Mouse (Mus musculus) midbrain, embryonic 10.5 days (tissue): ENCODE results near the gene Zfp933. TPM values are rescaled to one million over a fixed set of nuclear protein-coding genes. Genes with fewer than 3 reads are reported as not detected.
"Not testable (repeated sequence)": the region's sequence is repeated elsewhere in the genome, so short reads cannot be mapped to it uniquely, and the experiment has no call there.

ENCODE experiments used
- DNase-seq: peaks from one replicate; pipeline ENCODE4 v3.0.0-alpha.2; 2017; ENCODE audit warnings: low spot score
- H3K27ac ChIP-seq: fragments of 300-500 bp; sonication (generic); replicated peaks from 2 replicates; pipeline ENCODE4 v1.5.1; 2016; ENCODE audit warnings: mild to moderate bottlenecking
- H3K27me3 ChIP-seq: fragments of 300-500 bp; sonication (generic); 2 replicates; pipeline ENCODE4 v1.6.1; 2016; ENCODE audit warnings: low read depth, mild to moderate bottlenecking; ENCODE audit not compliant: poor library complexity, severe bottlenecking
- H3K36me3 ChIP-seq: fragments of 300-500 bp; sonication (generic); 2 replicates; pipeline ENCODE4 v1.6.1; 2016; ENCODE audit warnings: mild to moderate bottlenecking, moderate library complexity
- H3K4me1 ChIP-seq: fragments of 300-500 bp; sonication (generic); 2 replicates; pipeline ENCODE4 v1.6.1; 2016
- H3K4me3 ChIP-seq: fragments of 300-500 bp; sonication (generic); 2 replicates; pipeline ENCODE4 v1.5.1; 2016; ENCODE audit warnings: mild to moderate bottlenecking, moderate library complexity
- H3K9me3 ChIP-seq: fragments of 300-500 bp; sonication (generic); replicated peaks from 2 replicates; pipeline ENCODE4 v1.6.1; 2016; ENCODE audit warnings: mild to moderate bottlenecking
- WGBS: fragments of 180-500 bp; shearing (Covaris S2); methylation state at CpG from one replicate; pipeline ENCODE4 v1.1.7; 2016; 5-methylcytosine and 5-hydroxymethylcytosine counted together
- polyA plus RNA-seq: library from polyadenylated mRNA; unstranded; fragments of >200 nt; fragmentation: Nextera tagmentation; extraction: Ambion mirVana; gene quantifications from 2 replicates; pipeline ENCODE4 v1.2.1, GENCODE M21; 2016

Zfp933 gene
- polyA plus RNA-seq, 1 experiment from 2014 or later: 5.9 TPM

GRCm38 (mm10) chr4:147878537-147878936 lies 30.4 kb upstream of the Zfp933 start:
- H3K4me1 ChIP-seq: 0 out of 2 replicates have a peak, but pooled peaks cover 4% of the 10 kb centered on the region
- 91% methylated on average over 9 of the region's 9 CpGs for WGBS
- H3K27me3 ChIP-seq: no peaks in the 10 kb centered on the region
- H3K4me3 ChIP-seq: no peak overlapping the region
- H3K27ac ChIP-seq: no peak overlapping the region
- no peaks in the 10 kb centered on the region for H3K9me3 ChIP-seq
- peaks cover 99% of the 10 kb centered on the region for H3K36me3 ChIP-seq
- no peak for DNase-seq

- H3K4me1 ChIP-seq: 0 out of 2 replicates have a peak, but pooled peaks cover 4% of the 10 kb centered on the region
- 96% methylated on average over 4 of the region's 4 CpGs for WGBS
- peaks cover 99% of the 10 kb centered on the region for H3K36me3 ChIP-seq
- H3K4me3 ChIP-seq: no peak overlapping the region
- no peaks in the 10 kb centered on the region for H3K27me3 ChIP-seq
- H3K9me3 ChIP-seq: 0 out of 2 replicates have a peak, but pooled peaks cover 4% of the 10 kb centered on the region
- H3K27ac ChIP-seq: no peak overlapping the region
- no peak for DNase-seq
Observed at GRCm38 (mm10) chr4:147875852-147876575, 27.8 kb upstream of the Zfp933 start.

DNA sequence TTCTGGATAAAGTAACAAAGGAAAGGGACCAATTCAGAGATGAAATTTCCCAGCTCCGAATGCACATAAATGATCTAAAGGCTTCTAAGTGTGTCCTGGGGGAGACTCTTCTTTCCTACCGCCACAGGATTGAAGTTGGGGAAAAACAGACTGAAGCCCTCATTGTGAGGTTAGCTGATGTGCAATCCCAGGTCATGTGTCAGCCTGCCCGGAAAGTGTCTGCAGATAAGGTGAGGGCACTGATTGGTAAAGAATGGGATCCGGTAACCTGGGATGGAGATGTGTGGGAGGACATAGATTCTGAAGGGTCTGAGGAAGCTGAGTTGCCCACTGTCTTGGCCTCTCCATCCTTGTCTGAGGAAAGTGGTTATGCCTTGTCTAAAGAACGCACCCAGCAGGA lies 21.1 kb upstream of the Zfp933 start:
- peak; percentile 23 for DNase-seq
- Histone ChIP-seq H3K27me3 (no peaks in the 10 kb centered on the region), H3K27ac (peak overlapping the region; percentile 87), H3K9me3 (0 out of 2 replicates have a peak, but pooled peaks cover 5% of the 10 kb centered on the region), H3K36me3 (peaks cover 66% of the 10 kb centered on the region), H3K4me1 (peaks cover 28% of the 10 kb centered on the region), H3K4me3 (peak overlapping the region; percentile 95)
- WGBS: 12% methylated on average over 5 of the region's 5 CpGs

- Histone ChIP-seq H3K9me3 (0 out of 2 replicates have a peak, but pooled peaks cover 5% of the 10 kb centered on the region), H3K4me1 (peaks cover 28% of the 10 kb centered on the region), H3K27me3 (no peaks in the 10 kb centered on the region), H3K36me3 (peaks cover 66% of the 10 kb centered on the region), H3K4me3 (peak within 1 kb of the TSS; percentile 95), H3K27ac (peak within 1 kb of the TSS; percentile 93)
- DNase-seq: peak; percentile 96
- 0% methylated on average over 30 of the region's 30 CpGs for WGBS
Observed at GRCm38 (mm10) chr4:147868450-147869031, 20.4 kb upstream of the Zfp933 start, which contains the start of the genes Miip and Fv1. Miip (minus strand) TSS chr4:147868816. Fv1 (plus strand) TSS chr4:147868979.

DNA sequence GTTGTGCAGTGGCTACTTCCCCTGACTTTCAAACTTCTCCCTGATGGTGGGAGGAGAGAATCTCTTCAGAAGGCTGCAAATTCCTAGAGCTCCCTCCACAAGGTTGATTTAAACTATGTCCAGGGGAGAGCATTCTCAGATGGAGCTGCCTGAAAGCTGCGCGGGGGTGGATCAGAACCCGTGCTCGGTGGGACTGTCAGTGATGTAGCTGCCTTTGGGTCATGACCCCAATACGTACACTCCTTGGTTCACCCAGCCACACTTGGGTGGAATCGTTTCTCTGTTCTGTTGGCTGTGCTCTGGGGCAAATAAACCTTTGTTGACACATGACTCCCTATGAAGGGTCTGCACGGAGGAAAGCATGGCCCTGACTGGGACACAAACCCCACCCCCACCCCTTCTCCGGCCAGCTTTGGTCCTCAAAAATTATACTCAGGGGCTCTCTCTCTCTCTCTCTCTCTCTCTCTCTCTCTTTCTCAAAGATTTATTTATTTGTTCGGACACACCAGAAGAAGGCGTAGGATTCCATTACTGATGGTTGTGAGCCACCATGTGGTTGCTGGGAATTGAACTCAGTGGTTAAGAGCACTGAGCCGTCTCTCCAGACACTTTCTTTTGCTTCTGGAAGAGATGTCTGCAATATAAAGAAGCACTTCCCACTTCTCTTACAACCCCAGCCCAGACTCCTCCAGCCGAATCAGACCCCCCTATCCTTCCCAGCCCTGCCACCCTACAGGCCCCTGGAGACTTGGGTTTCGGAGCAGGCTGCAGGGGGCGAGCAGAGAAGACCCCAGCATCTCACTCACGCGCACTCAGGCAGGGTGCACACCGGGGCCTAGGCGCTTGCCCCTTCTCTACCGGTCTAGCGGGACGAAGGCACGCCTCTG lies 19.6 kb upstream of the Zfp933 start:
- Histone ChIP-seq H3K27ac (peak overlapping the region; percentile 93), H3K4me1 (peaks cover 28% of the 10 kb centered on the region), H3K9me3 (0 out of 2 replicates have a peak, but pooled peaks cover 5% of the 10 kb centered on the region), H3K27me3 (no peaks in the 10 kb centered on the region), H3K36me3 (peaks cover 66% of the 10 kb centered on the region), H3K4me3 (peak overlapping the region; percentile 95)
- WGBS: 12% methylated on average over 22 of the region's 22 CpGs
- DNase-seq: no peak

GRCm38 (mm10) chr4:147866793-147867192 lies 18.6 kb upstream of the Zfp933 start:
- Histone ChIP-seq H3K36me3 (peaks cover 66% of the 10 kb centered on the region), H3K4me3 (peak overlapping the region; percentile 95), H3K4me1 (peaks cover 28% of the 10 kb centered on the region)
- not testable (repeated sequence) for H3K9me3 ChIP-seq, DNase-seq, H3K27me3 ChIP-seq, H3K27ac ChIP-seq
- 58% methylated on average over 3 of the region's 3 CpGs for WGBS

GRCm38 (mm10) chr4:147866056-147866455 lies 17.9 kb upstream of the Zfp933 start:
- no peak overlapping the region for H3K27ac ChIP-seq
- peaks cover 28% of the 10 kb centered on the region for H3K4me1 ChIP-seq
- no peak overlapping the region for H3K4me3 ChIP-seq
- no peaks in the 10 kb centered on the region for H3K27me3 ChIP-seq
- 0 out of 2 replicates have a peak, but pooled peaks cover under 1% of the 10 kb centered on the region for H3K9me3 ChIP-seq
- 95% methylated on average over 9 of the region's 9 CpGs for WGBS
- peaks cover 66% of the 10 kb centered on the region for H3K36me3 ChIP-seq
- DNase-seq: no peak

GRCm38 (mm10) chr4:147865651-147866050 lies 17.5 kb upstream of the Zfp933 start:
- H3K4me1 ChIP-seq: peaks cover 28% of the 10 kb centered on the region
- H3K27ac ChIP-seq: no peak overlapping the region
- DNase-seq: no peak
- H3K36me3 ChIP-seq: peaks cover 66% of the 10 kb centered on the region
- no peaks in the 10 kb centered on the region for H3K9me3 ChIP-seq
- 94% methylated on average over 6 of the region's 6 CpGs for WGBS
- no peak overlapping the region for H3K4me3 ChIP-seq
- no peaks in the 10 kb centered on the region for H3K27me3 ChIP-seq

GRCm38 (mm10) chr4:147862051-147862450 lies 13.9 kb upstream of the Zfp933 start:
- Histone ChIP-seq H3K4me1 (peaks cover 4% of the 10 kb centered on the region), H3K4me3 (no peak overlapping the region), H3K36me3 (peaks cover 69% of the 10 kb centered on the region), H3K27ac (no peak overlapping the region), H3K9me3 (no peaks in the 10 kb centered on the region), H3K27me3 (no peaks in the 10 kb centered on the region)
- no peak for DNase-seq
- WGBS: 88% methylated on average over 3 of the region's 3 CpGs

- 86% methylated on average over 2 of the region's 2 CpGs for whole genome bisulfite sequencing
- H3K27me3 ChIP-seq: no peaks in the 10 kb centered on the region
- no peak for DNase-seq
- H3K27ac ChIP-seq: no peak overlapping the region
- peaks cover 14% of the 10 kb centered on the region for H3K4me1 ChIP-seq
- H3K36me3 ChIP-seq: peaks cover 4% of the 10 kb centered on the region
- H3K4me3 ChIP-seq: no peak overlapping the region
- no peaks in the 10 kb centered on the region for H3K9me3 ChIP-seq
Observed at GRCm38 (mm10) chr4:147850776-147851175, 2.6 kb upstream of the Zfp933 start.

DNA sequence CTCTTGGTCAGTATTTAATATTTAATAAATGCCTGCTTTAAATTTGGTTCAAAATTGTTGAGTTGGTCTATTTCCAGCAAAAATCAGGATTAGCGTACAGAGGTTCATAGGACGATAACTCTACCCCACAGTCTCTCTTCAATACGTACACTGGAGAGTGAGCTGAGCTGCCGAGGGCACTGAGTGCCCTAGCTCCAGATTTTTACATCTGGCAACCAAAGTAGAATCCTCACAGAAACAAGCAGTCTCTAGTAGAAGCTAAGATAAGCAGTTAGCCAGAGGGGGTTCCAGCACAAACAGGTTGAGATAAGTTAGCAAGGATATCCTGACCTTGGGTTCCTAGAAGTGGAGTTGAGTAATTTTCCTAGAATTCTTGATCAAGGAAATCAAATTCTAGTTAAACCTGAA lies 422 bp upstream of the Zfp933 start:
- Histone ChIP-seq H3K27me3 (no peaks in the 10 kb centered on the region), H3K4me3 (peak overlapping the region; percentile 85), H3K4me1 (peaks cover 14% of the 10 kb centered on the region), H3K9me3 (peaks cover 5% of the 10 kb centered on the region; the same call in 1 of the 2 replicates), H3K27ac (peak overlapping the region; percentile 83), H3K36me3 (peaks cover 20% of the 10 kb centered on the region)
- no peak for DNase-seq
- 8% methylated on average over 4 of the region's 4 CpGs for WGBS

DNA sequence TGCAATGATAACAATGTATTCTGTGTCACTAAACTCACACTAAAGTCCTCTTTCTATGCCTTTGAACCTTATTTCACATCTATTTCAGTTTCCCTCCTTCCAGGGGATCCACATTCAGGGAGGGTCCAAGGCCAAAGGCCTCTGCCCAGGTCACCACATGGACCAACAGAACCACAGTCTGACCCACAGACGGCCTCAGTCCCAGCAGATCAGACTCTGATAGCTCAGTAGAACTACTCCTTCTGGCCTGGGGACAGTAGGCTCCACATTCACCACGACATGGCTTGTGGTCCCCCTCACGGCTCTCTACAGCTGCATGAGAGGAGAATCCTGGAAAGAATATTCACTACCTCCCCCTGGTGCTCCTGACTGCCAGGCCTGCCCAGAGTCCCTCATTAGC lies 5.3 kb downstream of the Zfp933 start:
- Histone ChIP-seq H3K27ac (no peak overlapping the region), H3K27me3 (no peaks in the 10 kb centered on the region), H3K36me3 (peaks cover 55% of the 10 kb centered on the region), H3K4me1 (peaks cover 7% of the 10 kb centered on the region), H3K9me3 (peaks cover 38% of the 10 kb centered on the region), H3K4me3 (no peak overlapping the region)
- DNase-seq: no peak
- 96% methylated on average over 3 of the region's 3 CpGs for WGBS
